Mouse (Mus musculus): ENCODE data around the gene Heatr5a.

DNA sequence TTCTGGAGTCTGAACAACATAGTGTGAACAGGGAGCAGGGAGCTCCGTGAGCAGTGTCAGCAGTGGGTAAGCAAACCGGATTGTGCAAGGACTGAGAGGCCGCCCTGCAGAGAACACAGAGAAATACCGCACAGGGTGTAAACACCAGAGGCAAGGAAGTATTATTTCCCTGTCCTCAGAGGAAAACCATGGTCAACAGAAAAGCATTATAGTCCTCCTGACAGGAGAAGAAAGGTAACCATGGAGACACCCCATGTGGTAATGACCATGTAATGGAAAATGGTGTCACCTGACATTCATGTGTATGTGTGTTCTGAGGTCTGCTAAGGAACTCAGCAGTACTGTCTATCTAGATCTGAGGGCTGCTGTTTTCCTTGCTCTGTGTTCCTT is 105.3 kb downstream of the Heatr5a start:
- TF ChIP-seq POLR2A (IDR thresholded peaks at IDR 0.05; ENCODE audit: low read depth, low read length), result no peak
- no peak for TF ChIP-seq CTCF (conservative IDR thresholded peaks at IDR 0.05; ENCODE audit: insufficient read depth, insufficient read length, low read depth, low read length)

Data from kidney, adult 2 months (tissue).